Mouse (Mus musculus) brain, embryonic 14.5 days (tissue): ENCODE data around the gene Synpr.

Source experiments
- CTCF ChIP-seq: fragments of 200-500 bp; IDR thresholded peaks from 2 replicates; pipeline ENCODE4 v1.5.1; 2012; ENCODE audit warnings: inconsistent platforms, mild to moderate bottlenecking, moderate library complexity, borderline replicate concordance; ENCODE audit not compliant: insufficient read depth, insufficient read length; ENCODE audit errors: extremely low read depth
- POLR2A ChIP-seq: fragments of 200-500 bp; IDR thresholded peaks from 2 replicates; pipeline ENCODE4 v1.6.1; 2012; ENCODE audit warnings: mild to moderate bottlenecking, inconsistent platforms, borderline replicate concordance; ENCODE audit not compliant: poor library complexity, insufficient read depth, insufficient read length, severe bottlenecking; ENCODE audit errors: extremely low read depth

DNA sequence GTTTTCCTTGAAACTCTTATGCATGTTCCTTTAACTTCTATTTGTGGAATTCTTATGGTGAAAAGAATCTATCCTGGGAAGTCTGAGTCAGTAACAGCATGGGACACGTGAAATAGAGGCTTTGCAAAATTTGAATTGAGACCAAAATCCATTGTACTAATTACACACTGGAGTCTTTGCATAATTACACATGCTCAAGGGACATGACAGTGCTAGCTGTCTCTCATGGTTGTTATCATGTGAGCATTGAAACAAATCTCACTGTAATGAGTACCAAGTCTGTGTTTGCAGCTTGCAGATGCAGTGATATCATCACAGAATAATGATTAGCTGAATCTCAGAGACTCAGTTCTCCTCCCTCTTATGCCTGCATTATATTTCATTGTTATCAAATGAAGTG lies 22.2 kb upstream of the Synpr start:
- TF ChIP-seq CTCF (no peak), POLR2A (no peak)
